ENCODE assay signal across 30 mouse cellular contexts in the genomic region with DNA sequence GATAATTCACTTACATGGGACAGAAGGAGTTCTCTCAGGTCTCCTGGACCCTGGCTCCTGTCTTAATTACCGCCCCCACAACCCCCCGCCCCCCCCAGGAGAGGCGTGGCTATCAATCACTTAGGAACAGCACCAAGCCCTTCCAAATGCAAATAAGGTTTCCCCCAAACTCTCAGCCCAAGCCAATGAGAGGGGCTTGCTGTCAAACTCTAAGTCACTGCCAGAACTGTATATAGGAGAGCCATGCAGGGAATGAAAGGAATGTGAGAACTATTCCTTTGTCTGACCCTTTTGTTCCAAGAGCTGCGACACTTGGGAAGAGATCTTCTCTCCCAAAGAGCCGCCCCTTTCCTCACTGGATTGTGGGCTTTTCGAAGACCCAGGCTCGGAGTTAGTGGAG.
DNase-seq lines count a peak whose midpoint lies in the region; ATAC-seq and TF ChIP-seq lines count a peak whose summit lies in the region.
"Had no signal": no experiment of that assay in that cellular context is flagged by ENCODE, and none has a peak within 500 bp of the region (broad histone marks: within the 10 kb centered on the region; RNA-seq: fewer than 3 reads in every experiment).

No protein-coding gene starts in this region.

- H3K4me1 ChIP-seq in hindbrain, embryonic 10.5 days (replicated peaks), result peaks cover 35% of the 10 kb centered on the region
- peaks cover 12% of the 10 kb centered on the region for H3K4me1 ChIP-seq in hindbrain, embryonic 16.5 days (ENCODE audit: control insufficient read depth, insufficient read depth, low read depth, low read length)
- peaks cover 5% of the 10 kb centered on the region; the same call in 1 of the 2 replicates for H3K4me1 ChIP-seq in stomach, postnatal 0 days (replicated peaks; ENCODE audit: control insufficient read depth, insufficient read depth)
- H3K4me1 ChIP-seq: liver, embryonic 12.5 days had no signal

- no peak overlapping the region for H3K4me3 ChIP-seq in hindbrain, embryonic 10.5 days
- H3K4me3 ChIP-seq in hindbrain, embryonic 16.5 days (ENCODE audit: low read length), result no peak overlapping the region
- H3K4me3 ChIP-seq in stomach, postnatal 0 days (ENCODE audit: low read depth, low read length), result no peak overlapping the region
- H3K4me3 ChIP-seq: embryonic facial prominence, embryonic 15.5 days; forebrain, embryonic 13.5 days; heart, embryonic 12.5 days; intestine, embryonic 15.5 days; liver, embryonic 12.5 days; midbrain, embryonic 13.5 days had no signal

- H3K36me3 ChIP-seq in hindbrain, embryonic 10.5 days, result no peaks in the 10 kb centered on the region
- no peaks in the 10 kb centered on the region for H3K36me3 ChIP-seq in hindbrain, embryonic 16.5 days (ENCODE audit: control insufficient read depth, insufficient read depth, low read length)
- no peaks in the 10 kb centered on the region for H3K36me3 ChIP-seq in stomach, postnatal 0 days (ENCODE audit: control insufficient read depth, insufficient read depth, low read length)
- H3K36me3 ChIP-seq: embryonic facial prominence, embryonic 15.5 days; G1E; heart, embryonic 12.5 days; intestine, embryonic 15.5 days; liver, embryonic 12.5 days; midbrain, embryonic 13.5 days had no signal

- 14% methylated on average over 7 of the region's 7 CpGs for WGBS in hindbrain, embryonic 10.5 days
- WGBS in hindbrain, embryonic 16.5 days, result 12% methylated on average over 7 of the region's 7 CpGs
- 27% methylated on average over 7 of the region's 7 CpGs for WGBS in stomach, postnatal 0 days

- DNase-seq in hindbrain, embryonic 10.5 days (ENCODE audit: low spot score), result peak; percentile 11
- DNase-seq in retina, postnatal 1 day, result peak; percentile 15
- no peak for DNase-seq in retina, embryonic 14.5 days (ENCODE audit: low spot score)
- peak; percentile 88 for DNase-seq in ZHBTc4 (ENCODE audit: low read depth, low spot score)
- no peak for DNase-seq in urinary bladder, postnatal 10 days (ENCODE audit: low spot score)
- DNase-seq in stomach, postnatal 0 days (ENCODE audit: low spot score), result no peak
- DNase-seq: adrenal gland, postnatal 25 days; cerebellum, adult 2 months; cerebellum, postnatal 14 days; gastrocnemius, postnatal 14 days; heart, adult 18-20 months; heart, postnatal 4 days; kidney, adult 2 months; kidney, postnatal 10 days; layer of hippocampus, postnatal 36 days; left cerebral cortex, postnatal 4 days; liver, postnatal 0 days; lung, postnatal 10 days had no signal

- no peaks in the 10 kb centered on the region for H3K9me3 ChIP-seq in hindbrain, embryonic 10.5 days
- no peaks in the 10 kb centered on the region for H3K9me3 ChIP-seq in hindbrain, embryonic 16.5 days (ENCODE audit: control insufficient read depth, low read length)
- H3K9me3 ChIP-seq in stomach, postnatal 0 days (ENCODE audit: control insufficient read depth, low read length), result no peaks in the 10 kb centered on the region
- H3K9me3 ChIP-seq: embryonic facial prominence, embryonic 15.5 days; forebrain, embryonic 13.5 days; G1E; heart, embryonic 12.5 days; intestine, embryonic 15.5 days; liver, embryonic 12.5 days; midbrain, embryonic 13.5 days had no signal

- H3K4me2 ChIP-seq in hindbrain, embryonic 16.5 days (ENCODE audit: low read length), result no peak overlapping the region
- no peak overlapping the region for H3K4me2 ChIP-seq in stomach, postnatal 0 days (replicated peaks; ENCODE audit: low read depth)
- H3K4me2 ChIP-seq: embryonic facial prominence, embryonic 15.5 days; forebrain, embryonic 13.5 days; heart, embryonic 12.5 days; intestine, embryonic 15.5 days; liver, embryonic 12.5 days; midbrain, embryonic 13.5 days had no signal

- H3K27me3 ChIP-seq in hindbrain, embryonic 10.5 days (ENCODE audit: insufficient read depth, poor library complexity, severe bottlenecking), result no peaks in the 10 kb centered on the region
- H3K27me3 ChIP-seq in hindbrain, embryonic 16.5 days (replicated peaks; ENCODE audit: control insufficient read depth, insufficient read depth, low read length), result no peaks in the 10 kb centered on the region
- no peaks in the 10 kb centered on the region for H3K27me3 ChIP-seq in stomach, postnatal 0 days (ENCODE audit: control insufficient read depth, insufficient read depth, low read length)
- H3K27me3 ChIP-seq: embryonic facial prominence, embryonic 15.5 days; forebrain, embryonic 13.5 days; heart, embryonic 12.5 days; intestine, embryonic 15.5 days; midbrain, embryonic 13.5 days; Patski had no signal

- no peak overlapping the region for H3K9ac ChIP-seq in hindbrain, embryonic 16.5 days (ENCODE audit: low read depth, low read length)
- no peak overlapping the region for H3K9ac ChIP-seq in stomach, postnatal 0 days (ENCODE audit: low read length)
- H3K9ac ChIP-seq: embryonic facial prominence, embryonic 15.5 days; forebrain, embryonic 13.5 days; heart, embryonic 12.5 days; intestine, embryonic 15.5 days; liver, embryonic 12.5 days; liver, postnatal 0 days; midbrain, embryonic 13.5 days had no signal

- no peak for ATAC-seq in hindbrain, embryonic 16.5 days
- no peak for ATAC-seq in stomach, postnatal 0 days (ENCODE audit: low FRiP score, low TSS enrichment)
- ATAC-seq: CD4-positive, CD25-positive, alpha-beta regulatory T cell, adult 4 months; forebrain, embryonic 13.5 days; hindbrain, postnatal 0 days; intestine, embryonic 15.5 days; liver, embryonic 12.5 days; liver, postnatal 0 days; midbrain, embryonic 13.5 days; Patski had no signal

- no peak for TF ChIP-seq CTCF in stomach, postnatal 0 days (IDR thresholded peaks at IDR 0.05; ENCODE audit: low read depth)

- no peak for TF ChIP-seq EP300 in stomach, postnatal 0 days (optimal IDR thresholded peaks at IDR 0.05)

- H3K27ac ChIP-seq in hindbrain, embryonic 10.5 days, result peak overlapping the region; percentile 54; the same call in 1 of the 2 replicates
- no peak overlapping the region for H3K27ac ChIP-seq in hindbrain, embryonic 16.5 days (ENCODE audit: low read depth, low read length)
- H3K27ac ChIP-seq in stomach, postnatal 0 days (replicated peaks), result no peak overlapping the region
- H3K27ac ChIP-seq: embryonic facial prominence, embryonic 15.5 days; forebrain, embryonic 13.5 days; hindbrain, postnatal 0 days; intestine, embryonic 15.5 days; liver, embryonic 12.5 days; macrophage; midbrain, embryonic 13.5 days had no signal

Comparison
In these comparisons a context has a peak if more than half of its experiments do, and no peak if none do; other contexts are left out.
1. DNase-seq: peak in hindbrain, embryonic 10.5 days (single experiment), retina, postnatal 1 day (single experiment) and ZHBTc4 (single experiment); none in retina, embryonic 14.5 days (single experiment), urinary bladder, postnatal 10 days (single experiment) and stomach, postnatal 0 days (single experiment).